Mouse (Mus musculus) stomach, postnatal 0 days (tissue): ENCODE measurements at regions not wholly inside any gene's neighbourhood (a gene's known extent, or its start where the extent isn't known, plus 50 kb on each side); places are given as distances from the start of the nearest gene placed in this dataset.

Experiments used
- CTCF ChIP-seq: IDR thresholded peaks from 2 replicates; pipeline ENCODE4 v1.5.1; 2016; ENCODE audit warnings: antibody characterized with exemption, low read depth, mild to moderate bottlenecking, moderate library complexity
- EP300 ChIP-seq: optimal IDR thresholded peaks from 2 replicates; pipeline ENCODE3; 2016; ENCODE audit warnings: antibody characterized with exemption

DNA sequence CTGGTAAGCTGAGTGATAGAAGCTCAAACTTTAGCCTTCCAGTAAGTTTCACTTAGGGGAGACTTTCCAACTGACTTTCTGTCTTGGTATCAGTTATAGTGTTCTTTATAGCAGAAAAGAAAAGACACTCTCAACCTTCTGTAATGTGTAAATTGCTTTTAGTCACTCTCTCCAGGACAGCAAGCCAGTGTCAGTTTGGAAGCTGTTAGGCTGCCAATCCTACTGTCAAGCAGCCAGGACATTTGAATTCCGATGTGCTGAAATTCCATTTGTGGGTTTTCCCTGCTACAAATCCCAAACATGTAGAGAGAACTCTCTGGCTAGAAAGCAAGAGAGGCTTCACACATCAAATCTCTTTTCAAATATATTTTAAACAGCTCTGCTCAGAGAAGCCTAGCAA is 390.4 kb downstream of the Olfm4 start:
- TF ChIP-seq CTCF (no peak), EP300 (no peak)
